9 mouse cellular contexts compared by ENCODE assay signal in the genomic region with DNA sequence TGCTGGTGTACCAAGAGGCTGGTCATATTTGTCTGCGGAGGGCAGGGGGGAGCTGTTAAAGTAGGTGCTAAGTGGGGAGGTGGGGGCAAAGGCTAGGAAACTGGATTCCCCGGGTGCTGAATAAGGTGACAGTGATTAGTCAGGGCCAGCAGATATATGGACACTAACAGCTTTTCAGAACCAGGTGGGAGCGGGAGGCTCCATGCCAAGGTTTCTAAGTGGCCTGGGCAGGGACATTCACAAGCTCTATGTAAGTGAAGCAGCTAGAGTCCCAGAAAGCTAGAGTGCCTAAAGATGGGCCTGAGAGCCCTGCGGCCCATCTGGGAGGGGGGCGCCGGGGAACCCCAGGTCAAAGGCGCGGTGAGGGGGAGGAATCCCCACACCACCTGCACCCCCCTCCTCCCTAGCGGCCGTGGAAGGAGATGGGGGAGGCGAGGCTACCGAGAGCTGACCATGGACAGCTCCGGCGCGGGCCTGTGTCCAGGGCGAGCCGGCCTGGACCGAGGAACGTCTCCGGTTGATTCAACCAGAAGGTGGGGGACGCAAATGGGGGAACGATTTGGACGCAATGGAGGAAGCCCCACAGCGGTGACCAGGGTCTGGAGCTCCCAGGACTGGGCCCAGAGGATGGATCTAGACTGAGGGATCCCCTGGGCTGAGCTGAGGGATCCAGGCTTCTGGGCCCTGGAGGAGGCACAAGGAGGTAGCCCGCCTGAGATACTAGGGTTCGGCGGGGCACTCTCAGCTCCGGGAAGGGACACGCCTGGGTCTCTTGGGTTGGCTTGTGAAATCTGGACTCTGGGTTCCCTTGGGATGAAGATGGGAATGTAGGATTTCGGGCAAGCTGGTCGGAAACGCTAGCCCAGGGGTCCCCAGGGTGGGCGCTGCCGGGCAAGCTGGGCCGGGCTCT. TPM values are rescaled to one million over a fixed set of nuclear protein-coding genes. Genes with fewer than 3 reads are reported as not detected.
DNase-seq lines count a peak whose midpoint lies in the region; ATAC-seq lines count a peak whose summit lies in the region.
"Had no signal": no experiment of that assay in that cellular context is flagged by ENCODE, and none has a peak within 500 bp of the region (broad histone marks: within the 10 kb centered on the region; RNA-seq: fewer than 3 reads in every experiment).

No protein-coding gene starts in this region.

- H3K27me3 ChIP-seq in heart, embryonic 15.5 days = peaks cover 79% of the 10 kb centered on the region
- peaks cover 16% of the 10 kb centered on the region for H3K27me3 ChIP-seq in midbrain, embryonic 14.5 days (ENCODE audit: control insufficient read depth, insufficient read depth, low read length)

- no peaks in the 10 kb centered on the region for H3K9me3 ChIP-seq in heart, embryonic 15.5 days (replicated peaks)
- H3K9me3 ChIP-seq in midbrain, embryonic 14.5 days (ENCODE audit: control insufficient read depth, low read length) = no peaks in the 10 kb centered on the region

- 4% methylated on average over 34 of the region's 35 CpGs for WGBS in heart, embryonic 15.5 days
- 3% methylated on average over 35 of the region's 35 CpGs for whole genome bisulfite sequencing in midbrain, embryonic 14.5 days

- H3K36me3 ChIP-seq in heart, embryonic 15.5 days = no peaks in the 10 kb centered on the region
- no peaks in the 10 kb centered on the region for H3K36me3 ChIP-seq in midbrain, embryonic 14.5 days (ENCODE audit: control insufficient read depth, insufficient read depth, low read length)

- peak overlapping the region; percentile 61 for H3K4me3 ChIP-seq in heart, embryonic 15.5 days
- peak overlapping the region; percentile 83 for H3K4me3 ChIP-seq in midbrain, embryonic 14.5 days (replicated peaks; ENCODE audit: low read depth, low read length)

- H3K4me1 ChIP-seq in heart, embryonic 15.5 days (replicated peaks) = peaks cover 45% of the 10 kb centered on the region
- peaks cover 52% of the 10 kb centered on the region for H3K4me1 ChIP-seq in midbrain, embryonic 14.5 days (ENCODE audit: control insufficient read depth, insufficient read depth, low read length)

- H3K9ac ChIP-seq in heart, embryonic 15.5 days = peak overlapping the region; percentile 57
- H3K9ac ChIP-seq in midbrain, embryonic 14.5 days (replicated peaks; ENCODE audit: low read length) = peak overlapping the region; percentile 80

- H3K27ac ChIP-seq in heart, embryonic 15.5 days = no peak overlapping the region
- H3K27ac ChIP-seq in midbrain, embryonic 14.5 days (replicated peaks; ENCODE audit: low read depth, low read length) = peak overlapping the region; percentile 81

- peak; percentile 21 to 37 for DNase-seq in urinary bladder, adult 18-20 months (ENCODE audit: low spot score in 2 of 2)
- no peak for DNase-seq in urinary bladder, postnatal 10 days (ENCODE audit: low spot score)
- peak; percentile 60 for DNase-seq in embryo, embryonic 10 days (ENCODE audit: low spot score)
- DNase-seq in kidney, postnatal 25 days = peak; percentile 49 to 70
- DNase-seq in midbrain, embryonic 14.5 days = peak; percentile 67
- peak; percentile 51 for DNase-seq in yolk sac, embryonic 10.5 days (ENCODE audit: low spot score)
- no peak for DNase-seq in left cerebral cortex, adult 8-10 months (ENCODE audit: low spot score in 2 of 2)

- peak overlapping the region; percentile 99 for H3K4me2 ChIP-seq in heart, embryonic 15.5 days
- peak overlapping the region; percentile 89 for H3K4me2 ChIP-seq in midbrain, embryonic 14.5 days (ENCODE audit: low read length)

- ATAC-seq in heart, embryonic 15.5 days (replicated peaks; ENCODE audit: insufficient number of reproducible peaks, insufficient read depth, low FRiP score, low read depth) = no peak
- ATAC-seq in midbrain, embryonic 14.5 days (ENCODE audit: low FRiP score, low TSS enrichment) = no peak

RNA-seq across cellular contexts. Expression of a gene that starts 0.8 kb away (rescaled TPM):
- polyA plus RNA-seq in heart, embryonic 15.5 days (2015; fragmentation: Nextera tagmentation; extraction: Ambion mirVana) = 1.6 and 2.1 TPM in 2 replicates
- 26.9 and 28.0 TPM in 2 replicates for polyA plus RNA-seq in midbrain, embryonic 14.5 days (2014; fragmentation: Nextera tagmentation; extraction: Ambion mirVana)
- 100 to 1,000 TPM; 137 to 162 (median 150) TPM for total RNA-seq in left cerebral cortex, adult 8-10 months (2022)
- total RNA-seq: common myeloid progenitor, adult 5-6 weeks had no signal

RNA-seq across cellular contexts. Expression of a gene that starts 4.4 kb away (rescaled TPM):
- 1.2 and 1.3 TPM in 2 replicates for polyA plus RNA-seq in heart, embryonic 15.5 days (2015; fragmentation: Nextera tagmentation; extraction: Ambion mirVana)
- polyA plus RNA-seq in midbrain, embryonic 14.5 days (2014; fragmentation: Nextera tagmentation; extraction: Ambion mirVana) = 11.6 and 26.5 TPM in 2 replicates
- 100 to 1,000 TPM; 139 to 172 (median 159) TPM for total RNA-seq in left cerebral cortex, adult 8-10 months (2022)

RNA-seq across cellular contexts. Expression of a gene that starts 29.5 kb away (rescaled TPM):
- polyA plus RNA-seq in heart, embryonic 15.5 days (2015; fragmentation: Nextera tagmentation; extraction: Ambion mirVana) = 123 and 146 TPM in 2 replicates
- 80.6 and 135 TPM in 2 replicates for polyA plus RNA-seq in midbrain, embryonic 14.5 days (2014; fragmentation: Nextera tagmentation; extraction: Ambion mirVana)
- total RNA-seq in left cerebral cortex, adult 8-10 months (2022) = 100 to 1,000 TPM; 295 to 398 (median 356) TPM

RNA-seq across cellular contexts. Expression of a gene that starts 30.9 kb away (rescaled TPM):
- 25.2 and 26.4 TPM in 2 replicates for polyA plus RNA-seq in heart, embryonic 15.5 days (2015; fragmentation: Nextera tagmentation; extraction: Ambion mirVana)
- not detected in 2 replicates for polyA plus RNA-seq in midbrain, embryonic 14.5 days (2014; fragmentation: Nextera tagmentation; extraction: Ambion mirVana)
- total RNA-seq in left cerebral cortex, adult 8-10 months (2022) = 1 to 10 TPM in 1 of 4 experiments, under 1 TPM in 3; 0.26 to 1.1 (median 0.78) TPM

RNA-seq across cellular contexts. Expression of a gene that starts 32.4 kb away (rescaled TPM):
- 12.7 and 15.8 TPM in 2 replicates for polyA plus RNA-seq in heart, embryonic 15.5 days (2015; fragmentation: Nextera tagmentation; extraction: Ambion mirVana)
- polyA plus RNA-seq in midbrain, embryonic 14.5 days (2014; fragmentation: Nextera tagmentation; extraction: Ambion mirVana) = 8.4 and 9.5 TPM in 2 replicates
- 10 to 100 TPM; 23.9 to 27.8 (median 25.1) TPM for total RNA-seq in left cerebral cortex, adult 8-10 months (2022)

Comparison
In these comparisons a context has a peak if more than half of its experiments do, and no peak if none do; other contexts are left out.
1. DNase-seq: peak in urinary bladder, adult 18-20 months (2 of 2), embryo, embryonic 10 days (single experiment), kidney, postnatal 25 days (2 of 2), midbrain, embryonic 14.5 days (single experiment) and yolk sac, embryonic 10.5 days (single experiment); none in urinary bladder, postnatal 10 days (single experiment) and left cerebral cortex, adult 8-10 months (0 of 2).